Mouse (Mus musculus) thymus, adult 2 months (tissue): ENCODE measurements around the gene Zfp493. TPM values are rescaled to one million over a fixed set of nuclear protein-coding genes. Genes with fewer than 3 reads are reported as not detected.
"Not testable (repeated sequence)": the region's sequence is repeated elsewhere in the genome, so short reads cannot be mapped to it uniquely, and the experiment has no call there.

Source experiments
- DNase-seq: peaks from one replicate; pipeline ENCODE4 v3.0.0; 2021
- H3K27ac ChIP-seq: fragments of 200-500 bp; 2 replicates; pipeline ENCODE4 v1.5.1; 2012; ENCODE audit warnings: low read length, control low read depth; ENCODE audit not compliant: control insufficient read depth, insufficient read depth
- H3K27me3 ChIP-seq: fragments of 200-500 bp; 2 replicates; pipeline ENCODE4 v1.6.1; 2012; ENCODE audit warnings: mild to moderate bottlenecking, low read length, moderate library complexity, mixed read lengths; ENCODE audit not compliant: control insufficient read depth, insufficient read depth
- H3K36me3 ChIP-seq: fragments of 200-500 bp; 2 replicates; pipeline ENCODE4 v1.6.1; 2012; ENCODE audit warnings: mild to moderate bottlenecking, low read length, moderate library complexity; ENCODE audit not compliant: control insufficient read depth, insufficient read depth
- H3K4me1 ChIP-seq: fragments of 200-500 bp; replicated peaks from 2 replicates; pipeline ENCODE4 v1.6.1; 2012; ENCODE audit warnings: low read length; ENCODE audit not compliant: control insufficient read depth, insufficient read depth
- H3K4me3 ChIP-seq: fragments of 200-500 bp; 2 replicates; pipeline ENCODE4 v1.5.1; 2012; ENCODE audit warnings: mild to moderate bottlenecking, low read length, control low read depth, moderate library complexity; ENCODE audit not compliant: control insufficient read depth, insufficient read depth
- CTCF ChIP-seq: fragments of 200-500 bp; IDR thresholded peaks from 2 replicates; pipeline ENCODE4 v1.5.1; 2012; ENCODE audit warnings: mild to moderate bottlenecking, control low read depth, low read length, moderate library complexity, borderline replicate concordance; ENCODE audit not compliant: control insufficient read depth, poor library complexity, insufficient read depth; ENCODE audit errors: extremely low read depth
- POLR2A ChIP-seq: fragments of 200-500 bp; IDR thresholded peaks from 2 replicates; pipeline ENCODE4 v1.6.1; 2012; ENCODE audit warnings: mild to moderate bottlenecking, low read length, control low read depth, moderate library complexity; ENCODE audit not compliant: control insufficient read depth, poor library complexity, insufficient read depth; ENCODE audit errors: extremely low read depth
- WGBS: fragments of 180-500 bp; shearing (Covaris S2); methylation state at CpG from one replicate; pipeline ENCODE4 v1.1.7; 2018; 5-methylcytosine and 5-hydroxymethylcytosine counted together
- polyA plus RNA-seq: library from polyadenylated mRNA; depleted of rRNA; stranded (reverse); fragments of >200 nt; gene quantifications from 2 replicates; pipeline ENCODE4 v1.2.3, GENCODE M21; 2012; rRNA removed

The Zfp493 gene
- polyA plus RNA-seq: 0.96 and 1.7 TPM in 2 replicates

GRCm38 (mm10) chr13:67779265-67780221, at the start of gene Zfp493:
Gene Zfp493, plus strand, starts transcription at chr13:67779693.
- peak; percentile 69 for DNase-seq
- no peak within 1 kb of the TSS for H3K27ac ChIP-seq
- no peaks in the 10 kb centered on the region for H3K27me3 ChIP-seq
- H3K4me3 ChIP-seq: peak within 1 kb of the TSS; percentile 76
- TF ChIP-seq POLR2A: no peak
- no peaks in the 10 kb centered on the region for H3K36me3 ChIP-seq
- peaks cover 3% of the 10 kb centered on the region; the same call in 1 of the 2 replicates for H3K4me1 ChIP-seq
- 9% methylated on average over 26 of the region's 26 CpGs for WGBS

- H3K27me3 ChIP-seq, DNase-seq, H3K4me1 ChIP-seq, H3K36me3 ChIP-seq, H3K27ac ChIP-seq, H3K4me3 ChIP-seq: not testable (repeated sequence)
- 96% methylated on average over 9 of the region's 9 CpGs for WGBS
Observed at GRCm38 (mm10) chr13:67734391-67734790, 45.1 kb upstream of the Zfp493 start.

- TF ChIP-seq CTCF (no peak), POLR2A (no peak)
- WGBS: 95% methylated on average over 3 of the region's 3 CpGs
- no peaks in the 10 kb centered on the region for H3K4me1 ChIP-seq
- no peaks in the 10 kb centered on the region for H3K36me3 ChIP-seq
- no peak overlapping the region for H3K27ac ChIP-seq
- no peak for DNase-seq
- no peak overlapping the region for H3K4me3 ChIP-seq
- H3K27me3 ChIP-seq: no peaks in the 10 kb centered on the region
Observed at GRCm38 (mm10) chr13:67742941-67743340, 36.6 kb upstream of the Zfp493 start.

- no peak overlapping the region for H3K27ac ChIP-seq
- 97% methylated on average over 9 of the region's 9 CpGs for WGBS
- H3K27me3 ChIP-seq: no peaks in the 10 kb centered on the region
- DNase-seq: no peak
- H3K36me3 ChIP-seq: peaks cover under 1% of the 10 kb centered on the region
- no peaks in the 10 kb centered on the region for H3K4me1 ChIP-seq
- no peak overlapping the region for H3K4me3 ChIP-seq
- TF ChIP-seq POLR2A (no peak), CTCF (no peak)
Observed at GRCm38 (mm10) chr13:67743896-67744295, 35.6 kb upstream of the Zfp493 start.

GRCm38 (mm10) chr13:67754333-67755306, 24.9 kb upstream of the Zfp493 start, which contains the start of gene Zfp85:
Gene Zfp85, minus strand, starts transcription at chr13:67755228.
- 7% methylated on average over 24 of the region's 24 CpGs for WGBS
- Histone ChIP-seq H3K27ac (peak within 1 kb of the TSS; percentile 28; the same call in 1 of the 2 replicates), H3K27me3 (no peaks in the 10 kb centered on the region), H3K36me3 (no peaks in the 10 kb centered on the region; the same call in 1 of the 2 replicates), H3K4me3 (peak within 1 kb of the TSS; percentile 96), H3K4me1 (no peaks in the 10 kb centered on the region)
- peak; percentile 62 for DNase-seq
- TF ChIP-seq POLR2A (no peak), CTCF (no peak)

- 89% methylated on average over 6 of the region's 6 CpGs for WGBS
- no peak for DNase-seq
- Histone ChIP-seq H3K4me3 (no peak overlapping the region), H3K27me3 (no peaks in the 10 kb centered on the region), H3K4me1 (no peaks in the 10 kb centered on the region), H3K36me3 (no peaks in the 10 kb centered on the region), H3K27ac (no peak overlapping the region)
- TF ChIP-seq POLR2A: no peak
- TF ChIP-seq CTCF: no peak
Observed at GRCm38 (mm10) chr13:67755761-67756160, 23.7 kb upstream of the Zfp493 start.
